Mouse (Mus musculus): ENCODE measurements around the gene Gpr137. TPM values are rescaled to one million over a fixed set of nuclear protein-coding genes. Genes with fewer than 3 reads are reported as not detected.

The Gpr137 gene
- polyA plus RNA-seq (2014; fragmentation: Illumina TruSeq; extraction: RNeasy Lipid Tissue Mini Kit (QIAGEN cat#74804)) = not detected

DNA sequence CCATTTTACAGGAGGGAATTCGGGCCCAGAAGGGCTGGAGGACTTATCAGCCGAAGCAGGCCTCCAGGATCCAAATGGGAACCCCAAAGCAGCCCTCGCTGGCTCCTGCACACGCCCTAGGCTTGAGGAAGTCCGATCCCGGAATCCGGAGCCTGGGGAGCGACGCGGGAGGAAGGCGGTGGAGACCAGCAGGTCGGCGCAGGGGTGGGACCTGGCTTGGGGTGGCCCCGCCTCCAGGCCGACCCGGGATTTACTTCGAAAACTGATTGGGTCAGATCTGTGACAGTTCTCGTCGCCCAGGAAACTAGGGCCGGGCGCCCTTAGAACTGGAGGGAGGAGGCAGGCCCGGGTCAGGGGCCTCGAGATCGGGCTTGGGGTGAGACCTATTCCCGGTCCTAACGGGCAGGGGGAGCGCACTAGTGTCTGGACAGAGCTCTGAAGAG lies at the start of gene Gpr137:
Gene Gpr137, minus strand, starts transcription at position 232 of the 443 bp plus-strand sequence.

DNA sequence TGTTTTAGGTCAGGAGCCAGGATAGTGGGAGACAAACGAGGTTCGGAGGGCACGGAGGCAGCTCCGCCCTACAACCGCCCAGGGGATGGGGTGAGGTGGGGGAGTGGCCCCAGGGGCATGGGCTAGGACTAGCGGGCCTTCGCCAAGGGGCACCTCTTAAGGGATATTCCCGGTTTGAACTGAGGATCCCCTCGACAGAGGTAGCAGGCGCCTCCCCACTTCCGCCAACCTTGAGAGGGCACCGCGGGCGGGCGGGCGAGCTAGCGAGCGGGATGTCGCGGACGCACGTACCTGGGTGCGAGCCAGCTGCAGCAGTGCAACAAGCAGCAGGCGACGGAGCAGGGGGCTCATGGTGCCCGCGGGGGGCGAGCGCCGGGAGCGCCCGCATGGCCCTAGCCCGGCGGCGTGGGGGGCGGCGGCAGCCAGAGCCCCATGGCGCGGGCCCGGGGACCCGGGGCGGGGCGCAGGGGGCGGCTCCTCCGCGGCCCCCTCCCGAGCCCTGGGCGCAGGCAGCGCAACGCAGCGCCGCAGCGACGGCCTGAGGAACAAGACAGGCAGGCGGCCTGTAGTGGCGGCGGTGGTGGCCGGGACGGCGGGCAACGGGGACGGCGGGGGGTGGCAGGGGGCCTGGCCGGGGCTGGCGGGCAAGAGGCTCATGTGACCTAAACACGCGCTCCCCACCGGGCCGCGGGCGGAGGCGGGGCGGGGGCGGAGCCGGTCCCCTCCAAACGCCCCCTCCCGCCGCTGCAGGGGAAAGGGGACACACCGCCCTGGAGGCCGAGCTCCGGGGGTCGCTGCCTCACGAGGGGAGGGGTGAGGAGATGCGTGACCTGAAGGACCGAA lies 45.0 kb upstream of the Gpr137 start, which contains the start of gene Vegfb:
Gene Vegfb, minus strand, starts transcription at position 591 of the 843 bp plus-strand sequence.

DNA sequence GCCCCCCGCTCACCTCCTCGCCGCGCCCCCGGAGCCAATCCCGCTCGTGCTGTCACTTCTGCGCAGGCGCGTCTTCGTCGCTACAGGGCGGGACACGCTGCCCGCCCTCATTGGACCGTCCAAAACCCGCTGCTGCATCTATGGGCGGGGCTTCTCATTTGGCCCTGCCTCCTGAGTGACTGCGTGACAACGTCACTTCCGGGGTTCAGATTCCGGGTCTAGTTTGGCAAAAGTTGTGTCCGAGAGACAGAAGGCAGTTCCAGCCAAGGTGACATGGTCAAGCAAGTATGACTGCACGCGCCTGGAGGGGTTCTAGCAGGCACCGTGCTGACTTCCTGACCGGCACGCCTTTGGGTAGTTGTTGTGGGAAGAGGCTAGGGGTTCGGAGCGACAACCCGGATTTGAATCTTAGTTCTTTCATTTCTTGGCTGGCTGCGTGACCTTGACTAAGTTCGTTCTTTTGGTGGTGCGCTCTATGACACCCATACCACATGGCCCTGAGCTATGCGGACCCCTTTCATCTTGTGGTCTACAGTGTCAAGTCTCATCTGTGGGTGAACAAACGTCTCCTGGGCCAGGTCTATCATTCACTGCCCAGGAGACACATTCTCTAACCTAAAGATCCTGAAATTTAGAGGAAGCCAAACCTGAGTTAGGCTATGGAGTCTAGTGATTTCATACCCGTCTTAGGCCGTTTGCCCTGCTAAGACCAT lies 38.3 kb upstream of the Gpr137 start, which contains the start of gene Fkbp2:
Gene Fkbp2, minus strand, starts transcription at position 121 of the 713 bp plus-strand sequence.

DNA sequence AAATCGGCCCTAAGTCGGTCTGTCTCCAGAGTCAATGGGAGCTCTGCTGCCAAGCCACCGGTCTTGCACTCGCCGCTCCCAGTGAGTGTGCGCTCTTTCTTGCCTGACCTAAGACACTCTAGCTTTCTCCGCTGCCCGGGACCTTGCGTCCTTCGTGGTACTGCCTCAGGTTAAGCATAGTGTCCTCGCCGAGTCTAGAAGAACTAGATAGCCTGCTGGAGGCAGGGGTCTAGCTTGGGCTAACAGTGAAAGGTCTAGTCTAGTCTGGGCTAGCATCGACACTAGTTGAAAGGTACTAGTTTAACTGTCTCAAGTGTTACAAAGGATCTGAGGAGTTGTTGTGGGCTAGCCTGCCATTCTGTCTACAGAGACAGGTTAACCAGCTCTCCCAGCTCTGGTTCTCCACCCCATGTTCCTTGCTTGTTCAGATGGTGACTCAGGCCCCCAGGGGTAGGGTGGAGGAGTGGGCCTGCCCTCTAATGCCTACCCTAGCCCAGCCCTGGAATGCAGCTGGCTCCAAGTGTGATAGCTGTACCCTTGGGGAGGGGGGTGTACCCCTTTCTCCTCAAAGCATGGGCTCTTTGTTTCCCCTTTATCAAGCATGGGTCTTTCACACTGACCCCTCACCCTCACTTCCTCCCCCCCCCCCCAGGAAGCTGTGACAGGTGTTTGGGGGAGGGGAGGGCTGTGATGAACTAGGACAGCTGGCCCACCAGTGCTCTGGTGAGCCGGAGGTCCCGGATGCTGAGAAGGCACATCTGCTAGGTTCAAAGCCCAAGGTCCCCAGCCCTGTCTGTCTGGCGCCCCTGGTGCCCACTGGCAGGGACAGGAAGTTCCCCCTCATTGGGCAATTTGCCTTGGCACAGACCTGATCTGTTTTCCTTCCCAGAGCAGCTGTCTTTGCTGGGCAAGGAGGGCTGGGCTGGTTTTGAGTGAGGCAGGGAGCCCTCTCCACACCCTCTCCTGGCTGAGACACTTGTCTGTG lies 33.5 kb upstream of the Gpr137 start, which contains the start of gene Plcb3:
Gene Plcb3, minus strand, starts transcription at position 934 of the 985 bp plus-strand sequence.

DNA sequence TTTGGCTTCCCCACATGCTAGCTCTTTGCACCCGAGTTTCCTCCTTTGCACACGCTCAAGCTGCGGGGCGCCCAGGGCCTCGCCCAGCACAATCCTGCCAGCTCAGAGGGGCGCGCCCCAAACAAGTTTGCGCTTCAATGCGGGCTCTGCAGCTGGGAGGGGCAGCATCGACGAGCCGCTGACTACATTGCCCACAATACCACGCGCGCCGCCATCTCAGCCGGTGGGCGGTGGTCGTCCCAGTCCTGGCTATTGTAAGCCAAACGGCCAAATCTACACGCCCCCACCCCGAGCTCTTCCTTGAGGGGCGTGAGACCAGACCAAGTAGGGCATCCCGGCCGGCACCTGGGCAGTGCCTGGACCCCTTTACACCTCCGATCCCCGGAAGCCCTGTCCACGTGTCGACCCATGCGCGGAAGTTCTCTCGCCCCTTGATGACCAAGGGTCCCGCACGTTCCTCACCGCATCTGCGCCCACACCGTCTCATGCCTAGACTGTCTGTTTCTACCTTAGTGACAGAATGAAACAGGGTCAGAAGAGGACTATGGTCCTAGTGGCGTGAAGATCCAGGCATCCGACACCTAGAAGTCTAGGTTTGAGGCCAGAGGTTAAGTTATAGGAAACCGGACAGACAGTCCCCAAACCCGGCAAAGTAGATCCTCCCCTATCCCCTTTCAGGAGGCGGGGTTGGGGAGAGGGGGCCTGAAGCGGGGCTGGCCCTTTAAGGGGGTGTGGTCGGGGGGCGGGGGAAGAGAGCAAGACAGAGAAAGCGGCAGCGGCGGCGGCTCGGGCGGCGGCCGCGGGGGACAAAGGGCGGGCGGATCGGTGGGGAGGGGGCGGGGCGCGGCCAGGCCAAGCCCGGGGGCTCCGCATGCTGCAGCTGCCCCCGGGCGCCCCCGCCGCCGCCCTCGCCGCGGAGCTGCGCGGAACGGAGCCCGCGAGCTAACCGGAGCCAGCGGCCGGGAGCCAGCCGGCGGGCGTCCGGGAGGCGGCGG lies 32.2 kb upstream of the Gpr137 start, which contains the start of gene Ppp1r14b:
Gene Ppp1r14b, plus strand, starts transcription at position 758 of the 995 bp plus-strand sequence.

DNA sequence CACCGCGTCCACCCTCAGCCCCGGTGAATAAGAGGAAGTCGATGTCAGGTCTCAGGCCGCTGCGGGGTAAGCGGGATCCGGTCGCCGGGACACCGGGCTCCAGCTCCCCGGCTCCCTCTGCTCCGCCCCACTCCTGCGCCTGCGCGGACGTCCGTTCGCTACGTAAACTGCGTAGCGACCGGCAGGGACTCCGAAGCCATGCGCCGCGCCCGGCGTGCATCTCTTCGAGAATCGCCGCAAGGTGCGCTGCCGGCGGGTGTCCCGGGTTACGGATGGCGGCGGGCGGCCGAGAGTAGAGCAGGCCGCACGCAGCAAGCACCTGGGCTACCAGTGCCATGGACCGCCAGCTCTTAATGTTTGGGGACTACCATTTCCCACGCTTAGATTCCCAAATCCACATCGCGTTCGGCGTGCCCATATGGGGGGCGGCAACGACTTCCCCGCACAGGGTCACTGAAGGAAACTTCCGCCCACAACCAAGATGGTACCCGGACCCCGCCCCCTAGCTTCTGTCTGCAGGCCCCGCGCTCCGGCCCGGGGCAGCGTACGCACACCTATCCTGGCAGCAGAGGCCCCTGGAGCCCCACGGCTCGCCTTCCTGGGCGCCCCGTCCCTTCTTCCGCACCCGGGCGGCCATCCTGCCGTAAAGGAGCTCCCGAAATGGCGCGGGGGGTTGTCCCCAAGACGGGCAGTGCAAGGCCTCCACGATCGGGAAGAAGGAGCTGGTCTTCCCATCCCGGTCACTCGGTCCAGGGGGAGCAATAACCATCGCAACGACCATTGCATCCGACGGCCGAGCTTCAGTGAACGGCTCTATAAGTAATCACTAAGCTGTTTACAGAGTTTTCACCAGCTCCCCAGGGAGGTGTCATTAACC lies 670 bp downstream of the Gpr137 start, which contains the start of gene Bad:
Gene Bad, plus strand, starts transcription at position 490 of the 877 bp plus-strand sequence.

DNA sequence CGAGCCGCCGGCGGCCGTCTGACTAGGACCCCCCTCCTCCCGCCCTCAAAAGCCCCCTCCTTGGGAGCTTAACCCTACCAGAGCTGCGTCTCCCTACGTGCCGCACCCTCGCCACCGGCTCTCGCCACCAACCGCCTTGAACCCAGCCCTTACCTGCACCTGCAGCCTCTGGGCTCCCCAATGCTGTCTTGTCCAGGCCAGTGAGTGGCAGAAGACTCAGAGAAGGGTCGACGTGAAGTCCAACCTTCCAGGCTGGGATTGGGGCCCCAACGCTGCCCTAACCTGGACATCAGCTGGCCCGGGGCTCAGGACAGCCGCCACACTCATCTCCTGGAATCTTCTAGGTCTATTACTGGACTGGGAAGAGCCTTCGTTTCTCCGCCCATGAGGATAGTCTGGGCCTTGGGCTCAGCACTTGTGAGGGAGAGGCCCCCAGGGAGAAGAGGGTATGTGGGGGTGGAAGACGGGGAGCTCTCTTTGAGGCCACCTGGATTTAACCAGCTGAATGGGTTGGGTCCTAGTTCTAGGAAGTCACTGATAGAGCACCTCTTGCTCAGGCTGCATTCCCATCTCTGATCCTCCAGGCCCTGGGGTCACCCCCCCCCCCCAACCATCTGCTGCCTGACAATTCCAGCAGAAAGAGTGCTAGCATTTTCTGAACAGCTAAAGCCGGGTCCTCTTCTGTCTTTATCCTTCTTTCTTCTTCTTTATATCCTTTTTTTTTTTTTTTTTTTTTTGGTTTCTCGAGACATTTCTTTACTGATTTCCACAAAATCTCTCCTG lies 7.9 kb downstream of the Gpr137 start, which contains the start of gene Kcnk4:
Gene Kcnk4, minus strand, starts transcription at position 321 of the 783 bp plus-strand sequence.

DNA sequence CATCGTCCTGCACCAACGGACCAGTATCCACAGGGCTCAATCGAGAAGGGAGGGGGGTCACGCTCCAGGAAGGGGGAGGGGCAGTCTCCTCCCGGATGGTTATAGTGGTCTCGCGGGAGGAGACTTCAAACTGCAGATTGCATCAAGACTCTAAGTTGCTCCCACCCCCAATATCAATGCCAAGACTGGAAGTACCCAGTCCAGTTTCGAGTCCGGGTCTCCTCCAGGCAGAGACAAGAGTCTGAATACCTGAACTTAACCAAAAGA lies 17.0 kb downstream of the Gpr137 start, which contains the start of gene Catsperz:
Gene Catsperz, minus strand, starts transcription at position 74 of the 267 bp plus-strand sequence.

DNA sequence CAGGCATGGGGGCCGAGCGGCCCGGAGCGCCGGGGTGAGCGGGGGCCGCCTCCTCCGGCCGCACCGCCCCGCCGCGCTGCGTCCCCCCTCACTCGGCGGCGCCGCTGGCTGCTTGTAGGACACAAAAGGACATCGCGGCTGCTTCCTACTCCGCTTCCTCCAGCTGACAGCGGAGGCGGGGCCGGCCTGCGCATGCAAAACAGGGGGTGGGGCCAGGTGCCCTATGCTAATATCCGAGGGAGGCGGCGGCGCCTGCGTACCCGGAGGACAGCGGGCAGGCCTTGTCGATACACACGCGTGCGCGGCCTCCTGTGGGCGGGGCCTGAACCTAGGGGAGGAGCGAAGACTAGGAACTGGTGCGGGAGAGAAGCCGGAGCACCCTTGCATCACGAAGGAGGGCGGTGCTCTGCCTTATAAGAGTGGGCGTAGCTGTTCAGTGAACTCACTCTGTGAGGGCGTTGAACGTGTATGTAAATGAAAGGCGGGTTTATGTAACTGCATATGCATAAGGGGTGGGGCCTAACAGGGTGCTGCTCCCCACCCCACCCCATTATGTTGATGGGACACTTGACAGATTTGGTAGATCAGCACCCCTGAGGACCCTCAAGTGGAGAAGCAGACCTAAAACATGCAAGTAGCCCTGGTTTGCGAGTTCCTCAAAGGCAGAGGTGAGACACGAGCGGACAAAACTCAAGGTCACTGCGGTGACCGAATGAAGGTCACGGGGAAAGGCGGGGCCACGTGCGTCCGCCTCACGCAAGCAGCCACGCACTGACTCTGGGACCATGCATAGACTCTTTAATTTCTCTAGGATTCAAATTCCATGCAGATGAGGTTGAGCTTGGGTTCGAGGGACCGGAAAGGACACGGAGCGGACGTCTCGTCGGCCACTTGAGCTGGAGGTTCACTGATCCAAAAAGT lies 20.4 kb downstream of the Gpr137 start, which contains the start of gene Esrra:
Gene Esrra, minus strand, starts transcription at position 167 of the 921 bp plus-strand sequence.

DNA sequence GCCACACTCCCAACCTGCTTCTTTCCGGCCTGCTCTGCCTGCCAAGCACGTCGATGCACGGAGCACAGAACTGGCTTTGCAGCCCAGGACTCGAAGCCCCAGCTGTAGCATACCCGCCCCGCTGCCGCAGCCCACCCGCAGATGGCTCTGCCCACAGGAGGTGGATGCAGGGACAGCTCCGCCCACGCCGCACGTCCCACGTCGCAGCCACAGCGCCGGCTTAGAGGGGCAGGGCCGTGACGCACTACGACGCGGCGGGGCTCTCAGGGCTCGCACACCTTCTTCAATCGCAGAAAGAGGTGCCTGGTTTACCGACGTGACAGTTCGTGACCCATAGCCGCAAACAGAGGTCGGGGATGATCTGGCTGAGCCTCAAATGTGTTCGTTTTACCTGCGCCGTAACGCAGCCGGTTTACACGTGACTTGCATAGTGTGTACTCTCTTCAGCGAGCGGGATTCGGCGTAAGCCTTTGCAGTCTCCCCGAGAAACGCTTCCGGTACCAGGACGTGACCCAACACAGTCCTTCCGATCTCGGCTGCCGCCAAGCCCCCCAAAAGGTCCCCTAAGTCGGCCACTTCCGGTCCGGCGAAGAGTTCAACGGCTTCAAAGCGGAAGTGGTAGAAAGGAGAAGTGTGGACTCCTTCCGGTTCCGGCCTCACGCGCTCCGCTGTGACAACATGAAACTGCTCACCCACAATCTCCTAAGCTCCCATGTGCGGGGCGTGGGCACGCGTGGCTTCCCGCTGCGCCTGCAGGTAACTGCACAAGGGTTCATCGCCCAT lies 32.6 kb downstream of the Gpr137 start, which contains the start of the genes Trmt112 and Prdx5:
Gene Trmt112, plus strand, starts transcription at position 192 of the 783 bp plus-strand sequence.
Gene Prdx5, minus strand, starts transcription at position 600 of the 783 bp plus-strand sequence.

Other genes starting within 250 kb of the Gpr137 start
- gene Rps6ka4, start 101.8 kb downstream of the Gpr137 start, polyA plus RNA-seq (2014; fragmentation: Illumina TruSeq; extraction: RNeasy Lipid Tissue Mini Kit (QIAGEN cat#74804)) = not detected
- not detected for gene Ccdc88b, start 84.3 kb downstream of the Gpr137 start, polyA plus RNA-seq (2014; fragmentation: Illumina TruSeq; extraction: RNeasy Lipid Tissue Mini Kit (QIAGEN cat#74804))
- 26.0 TPM for gene Trmt112, start 32.8 kb downstream of the Gpr137 start, polyA plus RNA-seq (2014; fragmentation: Illumina TruSeq; extraction: RNeasy Lipid Tissue Mini Kit (QIAGEN cat#74804))
- 12.0 TPM for gene Prdx5, start 32.4 kb downstream of the Gpr137 start, polyA plus RNA-seq (2014; fragmentation: Illumina TruSeq; extraction: RNeasy Lipid Tissue Mini Kit (QIAGEN cat#74804))
- 0.83 TPM for gene Esrra, start 20.7 kb downstream of the Gpr137 start, polyA plus RNA-seq (2014; fragmentation: Illumina TruSeq; extraction: RNeasy Lipid Tissue Mini Kit (QIAGEN cat#74804))
- gene Catsperz, start 17.1 kb downstream of the Gpr137 start, polyA plus RNA-seq (2014; fragmentation: Illumina TruSeq; extraction: RNeasy Lipid Tissue Mini Kit (QIAGEN cat#74804)) = not detected
- gene Kcnk4, start 8.0 kb downstream of the Gpr137 start, polyA plus RNA-seq (2014; fragmentation: Illumina TruSeq; extraction: RNeasy Lipid Tissue Mini Kit (QIAGEN cat#74804)) = not detected
- gene Bad, start 619 bp downstream of the Gpr137 start, polyA plus RNA-seq (2014; fragmentation: Illumina TruSeq; extraction: RNeasy Lipid Tissue Mini Kit (QIAGEN cat#74804)) = 0.71 TPM
- 8.7 TPM for gene Ppp1r14b, start 32.5 kb upstream of the Gpr137 start, polyA plus RNA-seq (2014; fragmentation: Illumina TruSeq; extraction: RNeasy Lipid Tissue Mini Kit (QIAGEN cat#74804))
- 4.2 TPM for gene Plcb3, start 34.0 kb upstream of the Gpr137 start, polyA plus RNA-seq (2014; fragmentation: Illumina TruSeq; extraction: RNeasy Lipid Tissue Mini Kit (QIAGEN cat#74804))
- 12.2 TPM for gene Fkbp2, start 38.0 kb upstream of the Gpr137 start, polyA plus RNA-seq (2014; fragmentation: Illumina TruSeq; extraction: RNeasy Lipid Tissue Mini Kit (QIAGEN cat#74804))
- 10.9 TPM for gene Vegfb, start 45.2 kb upstream of the Gpr137 start, polyA plus RNA-seq (2014; fragmentation: Illumina TruSeq; extraction: RNeasy Lipid Tissue Mini Kit (QIAGEN cat#74804))
- not detected for gene Dnajc4, start 50.1 kb upstream of the Gpr137 start, polyA plus RNA-seq (2014; fragmentation: Illumina TruSeq; extraction: RNeasy Lipid Tissue Mini Kit (QIAGEN cat#74804))
- gene Nudt22, start 53.6 kb upstream of the Gpr137 start, polyA plus RNA-seq (2014; fragmentation: Illumina TruSeq; extraction: RNeasy Lipid Tissue Mini Kit (QIAGEN cat#74804)) = not detected
- not detected for gene Trpt1, start 53.7 kb upstream of the Gpr137 start, polyA plus RNA-seq (2014; fragmentation: Illumina TruSeq; extraction: RNeasy Lipid Tissue Mini Kit (QIAGEN cat#74804))
- gene Fermt3, start 77.0 kb upstream of the Gpr137 start, polyA plus RNA-seq (2014; fragmentation: Illumina TruSeq; extraction: RNeasy Lipid Tissue Mini Kit (QIAGEN cat#74804)) = not detected
- 74.7 TPM for gene Stip1, start 97.5 kb upstream of the Gpr137 start, polyA plus RNA-seq (2014; fragmentation: Illumina TruSeq; extraction: RNeasy Lipid Tissue Mini Kit (QIAGEN cat#74804))
- gene Macrod1, start 114.3 kb upstream of the Gpr137 start, polyA plus RNA-seq (2014; fragmentation: Illumina TruSeq; extraction: RNeasy Lipid Tissue Mini Kit (QIAGEN cat#74804)) = 1.4 TPM
- gene Flrt1, start 163.2 kb upstream of the Gpr137 start, polyA plus RNA-seq (2014; fragmentation: Illumina TruSeq; extraction: RNeasy Lipid Tissue Mini Kit (QIAGEN cat#74804)) = 2.1 TPM